Mouse (Mus musculus): Measurements from ENCODE around the gene Cfap74.

DNA sequence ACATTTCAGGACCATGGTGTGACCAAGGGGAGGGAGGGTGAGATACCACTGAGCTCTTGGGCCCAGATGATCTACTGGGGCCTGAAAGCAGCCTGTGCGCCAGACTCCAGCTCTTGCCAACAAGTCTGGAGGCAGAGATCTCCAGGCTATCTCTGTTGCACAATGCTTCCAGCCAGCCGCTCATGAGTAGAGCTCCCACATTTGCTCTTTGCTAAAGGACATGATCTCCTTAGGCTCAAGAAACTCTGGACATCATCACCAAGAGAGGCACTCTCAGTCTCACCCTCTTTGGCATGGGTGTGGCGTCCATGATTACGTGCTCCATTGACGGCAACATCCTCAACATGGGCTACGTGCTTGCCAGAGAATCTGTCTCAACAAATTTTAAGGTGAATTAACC, 54.6 kb downstream of the Cfap74 start:
- no peak for TF ChIP-seq CTCF (IDR thresholded peaks at IDR 0.05; ENCODE audit: borderline replicate concordance, control insufficient read depth, extremely low read depth, insufficient read depth, low read length, poor library complexity)
- TF ChIP-seq POLR2A (IDR thresholded peaks at IDR 0.05; ENCODE audit: control insufficient read depth, extremely low read depth, insufficient read depth, low read length, poor library complexity), result no peak

All from thymus, adult 2 months (tissue).